Mouse (Mus musculus): ENCODE measurements around the gene Olfr1234.

DNA sequence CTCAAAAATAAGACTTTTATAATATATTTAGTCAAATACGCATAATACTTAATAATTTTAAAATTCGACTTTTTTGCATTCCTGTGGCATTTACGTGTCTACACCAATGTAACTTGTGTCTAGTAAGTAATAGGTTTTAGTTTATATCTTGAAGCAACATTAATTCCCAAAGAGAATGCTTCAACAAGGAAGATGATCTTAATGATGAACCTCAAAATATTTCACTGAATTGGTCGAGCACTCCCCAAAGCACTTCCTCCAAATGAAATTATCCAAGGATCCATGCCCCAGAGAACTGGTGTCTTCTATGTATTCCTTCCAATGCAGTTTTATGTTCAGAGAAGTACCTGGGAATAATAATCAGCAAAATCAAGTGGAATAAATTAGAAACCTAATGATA, at the start of gene Olfr1234:
- TF ChIP-seq MAFK (IDR thresholded peaks at IDR 0.05; ENCODE audit: insufficient read depth, low read depth, low read length) (no peak), CHD2 (IDR thresholded peaks at IDR 0.05; ENCODE audit: low read depth, low read length) (no peak)
